Mouse (Mus musculus) urinary bladder, postnatal 36 days (tissue): Measurements from ENCODE around the gene Tspan18.
A peak's percentile ranks its signal among the peaks of the same experiment; 100 is the strongest.

ENCODE experiments used
- DNase-seq, 2 experiments: peaks; one replicate each; pipeline ENCODE4 v3.0.0; 2022; ENCODE audit warnings: low spot score in 2 of 2, mixed read lengths in 1 of 2

The Tspan18 gene

GRCm38 (mm10) chr2:93291186-93291926 lies 42.9 kb downstream of the Tspan18 start:
- no peak for DNase-seq

DNA sequence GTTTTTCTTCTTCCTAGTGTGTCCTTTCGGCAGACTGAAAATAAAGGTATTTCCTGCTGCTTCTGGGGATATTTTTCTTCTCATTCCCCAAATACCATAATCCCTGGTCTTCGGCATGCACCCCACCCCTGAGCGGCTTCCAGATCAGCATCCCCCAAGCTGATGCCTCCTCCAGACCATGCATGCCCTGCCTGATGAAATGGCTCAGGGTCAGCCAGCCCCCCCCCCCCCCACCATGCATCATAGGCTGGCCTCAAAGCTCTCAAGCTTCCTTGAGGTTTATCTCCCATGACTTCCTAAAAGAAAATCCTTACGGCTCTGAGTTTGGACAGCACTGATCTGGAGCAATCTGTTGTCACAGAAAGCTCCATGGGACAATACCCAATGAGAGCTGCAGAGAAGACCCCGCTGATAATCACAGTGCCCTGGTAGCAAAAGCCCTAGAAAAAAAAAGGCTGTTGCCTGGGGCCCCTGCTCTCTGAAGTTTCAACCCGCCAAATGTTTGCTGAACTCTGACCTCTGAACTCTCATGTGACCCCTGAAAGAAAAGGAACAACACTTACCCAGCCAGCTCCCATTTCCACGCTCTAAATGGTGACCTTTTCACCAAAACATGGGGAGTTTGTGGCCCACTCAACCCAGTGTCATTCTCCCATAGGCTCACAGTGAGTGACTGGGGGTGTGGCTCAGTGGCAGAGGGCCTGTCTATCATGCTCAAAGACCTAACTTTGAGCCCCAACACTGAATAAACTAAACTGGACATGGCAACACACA lies 43.8 kb downstream of the Tspan18 start:
- no peak for DNase-seq

DNA sequence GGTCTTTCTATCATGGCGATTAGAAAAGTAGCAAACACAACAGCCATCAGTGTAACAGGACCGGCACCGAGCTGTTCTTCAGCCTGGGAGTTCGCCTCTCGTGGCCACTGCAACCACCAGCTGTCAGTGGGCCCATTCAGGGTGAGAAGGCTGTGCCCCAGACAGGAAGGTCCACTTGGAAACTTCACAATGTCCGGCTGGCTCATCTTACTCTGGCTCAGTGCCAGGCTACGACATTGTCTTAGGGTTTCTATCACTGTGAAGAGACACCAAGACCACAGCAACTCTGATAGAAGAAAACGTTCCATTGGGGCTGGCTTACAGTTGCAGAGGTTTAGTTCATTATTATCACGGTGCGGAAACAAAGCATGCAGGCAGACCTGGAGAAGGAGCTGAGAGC lies 45.1 kb downstream of the Tspan18 start:
- no peak for DNase-seq

GRCm38 (mm10) chr2:93287348-93287747 lies 47.0 kb downstream of the Tspan18 start:
- no peak for DNase-seq

DNA sequence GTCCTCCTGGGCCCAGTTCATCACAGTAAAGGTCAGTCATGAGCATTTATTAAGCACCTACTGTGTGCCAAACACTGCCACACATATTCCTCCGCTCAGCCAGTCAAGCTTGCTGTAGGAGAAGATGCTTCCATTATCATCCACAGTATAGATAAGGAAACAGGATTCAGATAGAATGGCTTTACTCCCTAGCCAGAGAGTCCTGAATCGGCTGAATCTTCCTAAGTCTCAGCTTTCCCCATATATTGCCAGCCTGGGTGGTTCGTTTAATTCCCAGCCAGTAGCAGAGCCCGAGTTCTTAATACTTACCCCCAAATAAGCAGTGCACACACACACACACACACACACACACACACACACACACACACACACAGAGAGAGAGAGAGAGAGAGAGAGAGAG lies 47.6 kb downstream of the Tspan18 start:
- no peak for DNase-seq

GRCm38 (mm10) chr2:93286321-93286720 lies 48.0 kb downstream of the Tspan18 start:
- DNase-seq: no peak

DNA sequence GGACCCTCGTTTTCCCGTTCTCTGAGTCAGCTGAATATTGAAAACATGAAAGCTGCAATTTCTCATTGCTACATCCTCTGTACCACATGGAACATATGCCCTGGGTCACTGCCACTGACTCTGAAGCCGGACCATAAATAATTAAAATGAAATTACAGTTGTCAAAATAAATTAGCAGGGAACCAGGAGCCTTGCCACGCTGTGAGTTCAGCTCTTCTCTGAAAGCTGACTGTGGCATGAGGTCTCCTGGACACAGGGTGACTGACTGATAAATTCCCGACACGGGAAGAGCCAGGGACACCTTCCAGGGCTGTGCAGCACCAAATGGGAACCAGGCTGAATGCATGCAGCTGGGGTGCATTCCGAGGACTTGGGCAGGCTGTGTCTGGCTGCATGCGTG lies 48.5 kb downstream of the Tspan18 start:
- DNase-seq: no peak

DNA sequence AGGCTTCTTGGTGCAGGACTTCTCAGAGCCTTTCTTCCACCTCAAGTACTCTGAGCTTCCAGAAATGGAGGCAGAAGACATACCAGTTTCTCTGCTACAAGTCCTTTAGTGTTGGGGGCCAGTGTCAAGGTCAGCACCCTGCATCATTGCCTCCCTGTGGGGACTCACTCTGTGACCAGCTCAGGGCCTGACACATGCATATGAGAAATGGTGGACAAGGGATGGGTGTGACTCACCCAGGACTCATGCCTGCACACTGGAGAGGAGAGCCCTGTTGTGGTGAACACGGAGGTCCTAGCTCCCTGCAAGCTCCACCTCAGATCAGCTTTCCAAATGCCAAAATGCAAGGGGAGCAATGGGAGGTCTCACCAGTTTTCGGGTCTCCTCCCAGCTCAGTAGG lies 49.7 kb downstream of the Tspan18 start:
- no peak for DNase-seq

- no peak for DNase-seq
Observed at GRCm38 (mm10) chr2:93283481-93284293, 50.6 kb downstream of the Tspan18 start.

DNA sequence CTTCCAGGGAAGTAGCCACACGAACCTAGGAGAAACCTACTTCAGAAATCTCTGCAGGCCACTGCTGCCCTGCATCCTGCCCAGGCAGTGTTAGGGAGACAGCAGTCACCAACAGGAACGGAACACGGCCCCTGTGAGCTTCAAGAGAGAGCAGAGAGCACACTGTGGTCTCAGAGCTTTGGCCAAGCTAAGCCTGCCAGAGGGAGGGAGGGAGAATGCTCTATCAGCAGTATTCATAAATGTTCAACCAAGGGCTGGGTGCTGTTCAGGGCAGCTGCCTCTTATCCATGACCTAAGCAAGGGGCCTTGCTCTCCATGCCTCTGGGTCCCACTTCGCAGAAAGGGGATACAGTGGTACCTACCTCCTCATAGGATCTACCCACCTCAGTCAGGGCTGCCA lies 51.7 kb downstream of the Tspan18 start:
- no peak for DNase-seq

DNA sequence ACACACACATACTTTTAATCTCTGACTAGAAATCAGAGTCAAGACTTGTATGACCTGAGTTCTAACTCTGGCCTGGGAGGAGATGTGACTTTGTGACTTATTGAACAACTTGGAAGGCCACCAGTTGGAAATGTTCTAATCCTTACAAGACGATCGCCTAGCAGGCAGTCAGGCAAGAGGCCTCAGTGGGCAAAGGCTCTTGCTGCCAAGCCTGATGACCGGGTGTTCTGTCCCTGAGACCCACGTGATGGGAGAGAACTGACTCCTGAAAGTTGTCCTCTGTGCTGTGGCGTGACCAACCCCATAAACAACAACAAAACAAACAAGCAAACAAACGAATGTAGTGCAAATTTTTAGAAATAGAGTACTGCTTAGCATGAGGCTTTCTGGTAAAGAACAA lies 52.8 kb downstream of the Tspan18 start:
- DNase-seq: no peak

GRCm38 (mm10) chr2:93280117-93280620 lies 54.1 kb downstream of the Tspan18 start:
- DNase-seq: no peak

GRCm38 (mm10) chr2:93278181-93278975 lies 55.9 kb downstream of the Tspan18 start:
- DNase-seq: peak; percentile 5 to 21

DNA sequence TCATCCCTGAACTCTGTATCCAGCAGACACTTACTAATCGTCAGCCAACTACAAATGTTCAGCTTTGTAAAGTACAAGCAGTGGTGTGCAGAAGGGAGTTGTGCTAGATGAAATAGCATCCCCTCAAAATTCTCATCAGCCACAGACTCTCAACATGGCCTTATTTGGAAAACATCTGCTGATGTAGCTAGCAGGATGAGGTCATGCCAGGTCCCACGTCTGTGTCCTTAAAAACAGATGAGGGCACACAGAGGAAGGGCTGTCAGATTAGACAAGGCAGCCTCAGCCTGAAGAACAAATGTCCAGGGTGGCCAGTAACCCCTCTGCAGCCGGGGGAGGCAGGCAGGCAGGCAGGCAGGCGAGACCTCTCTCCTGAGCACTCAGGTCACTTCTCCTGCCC lies 56.8 kb downstream of the Tspan18 start:
- no peak for DNase-seq

GRCm38 (mm10) chr2:93276026-93276425 lies 58.3 kb downstream of the Tspan18 start:
- no peak for DNase-seq

- no peak for DNase-seq
Observed at GRCm38 (mm10) chr2:93273916-93274315, 60.4 kb downstream of the Tspan18 start.

- no peak for DNase-seq
Observed at GRCm38 (mm10) chr2:93270083-93270482, 64.2 kb downstream of the Tspan18 start.

DNA sequence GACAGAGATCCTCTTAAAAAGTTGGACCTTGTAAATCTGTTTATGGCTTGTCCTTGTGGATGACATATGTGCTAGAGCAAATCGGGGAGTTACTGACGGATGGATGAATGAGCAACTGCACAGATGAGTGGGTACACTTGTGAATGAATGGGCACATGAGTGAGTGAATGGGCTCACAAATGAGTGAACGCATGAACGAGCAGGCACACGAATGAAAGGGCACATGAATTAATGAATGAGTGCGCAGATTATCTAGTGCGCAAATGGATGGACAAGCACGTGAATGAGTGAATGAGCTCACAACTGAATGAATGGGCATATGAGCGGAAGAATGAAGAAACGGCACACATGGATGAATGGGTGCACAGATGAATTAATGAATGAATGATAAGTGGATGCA lies 64.7 kb downstream of the Tspan18 start:
- no peak for DNase-seq

- DNase-seq: peak in 1 of 2 experiments; percentile 29
Observed at GRCm38 (mm10) chr2:93268711-93269270, 65.5 kb downstream of the Tspan18 start.

- no peak for DNase-seq
Observed at GRCm38 (mm10) chr2:93267791-93268190, 66.5 kb downstream of the Tspan18 start.

DNA sequence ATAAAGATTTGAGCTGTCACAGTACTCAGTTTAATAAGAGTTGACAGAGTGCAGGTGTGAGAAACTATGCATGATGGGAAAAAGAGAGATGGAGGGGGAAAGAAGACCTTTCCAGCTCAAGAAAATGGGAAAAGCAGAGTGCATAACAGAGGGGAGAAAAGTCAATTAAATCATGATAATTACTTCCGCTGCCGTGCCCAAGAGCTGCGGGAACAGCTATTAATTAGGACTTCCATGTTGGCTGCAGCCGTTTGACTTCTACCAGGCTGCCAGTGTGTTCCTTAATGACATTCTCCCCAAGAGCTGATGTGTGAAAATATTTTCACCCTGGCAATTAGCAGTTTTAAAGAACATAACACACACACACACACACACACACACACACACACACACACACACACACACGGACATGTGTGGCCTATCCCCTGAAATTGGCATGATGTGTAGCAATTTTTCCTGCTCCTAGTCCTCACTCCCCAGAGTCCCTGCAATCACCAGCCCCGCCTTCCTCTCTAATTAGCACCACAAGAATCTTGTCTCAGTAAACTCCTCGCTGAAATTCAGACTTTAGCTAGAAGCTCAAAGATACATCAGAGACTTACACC lies 67.6 kb downstream of the Tspan18 start:
- no peak for DNase-seq
